Mouse (Mus musculus) A20 (cell line): Measurements from ENCODE around the gene Hist2h3c1.
"Not testable (repeated sequence)": the region's sequence is repeated elsewhere in the genome, so short reads cannot be mapped to it uniquely, and the experiment has no call there.

Experiments used
- DNase-seq: peaks from one replicate; pipeline ENCODE4 v3.0.0-alpha.2; 2011; ENCODE audit warnings: low read depth, low spot score

Hist2h3c1 gene

DNA sequence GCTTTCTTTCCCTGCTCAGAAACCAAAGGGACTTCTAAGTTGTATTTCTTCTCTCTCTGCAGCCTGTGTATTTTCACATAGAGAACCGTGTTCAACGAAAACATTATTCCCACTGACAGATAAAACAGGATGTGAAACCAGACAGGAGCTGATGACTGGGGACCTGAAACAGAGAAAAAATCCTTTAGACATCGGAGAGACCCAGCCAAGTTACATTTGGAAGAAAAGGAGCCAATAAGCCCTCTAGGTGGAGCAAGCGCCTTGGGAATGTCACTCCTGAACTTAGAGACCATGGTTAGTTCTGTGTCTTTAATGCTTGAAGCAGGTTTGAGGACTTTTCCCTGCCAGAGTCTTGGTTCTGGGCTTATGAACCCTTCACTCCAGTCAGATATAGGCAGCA, 38.0 kb downstream of the Hist2h3c1 start:
- peak; percentile 44 for DNase-seq

DNA sequence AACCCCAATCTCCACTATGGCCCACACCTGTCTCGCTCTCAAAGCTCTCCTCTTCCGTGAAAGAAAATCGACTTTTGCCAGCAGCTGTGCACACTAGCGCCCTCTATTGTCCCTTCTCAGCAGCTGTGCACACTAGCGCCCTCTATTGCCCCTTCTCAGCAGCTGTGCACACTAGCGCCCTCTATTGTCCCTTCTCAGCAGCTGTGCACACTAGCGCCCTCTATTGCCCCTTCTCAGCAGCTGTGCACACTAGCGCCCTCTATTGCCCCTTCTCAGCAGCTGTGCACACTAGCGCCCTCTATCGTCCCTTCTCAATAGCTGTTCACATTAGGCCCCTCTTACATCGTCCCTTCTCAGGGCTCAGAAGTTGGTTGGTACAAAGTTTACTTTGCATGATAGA, 40.8 kb downstream of the Hist2h3c1 start:
- DNase-seq: not testable (repeated sequence)

DNA sequence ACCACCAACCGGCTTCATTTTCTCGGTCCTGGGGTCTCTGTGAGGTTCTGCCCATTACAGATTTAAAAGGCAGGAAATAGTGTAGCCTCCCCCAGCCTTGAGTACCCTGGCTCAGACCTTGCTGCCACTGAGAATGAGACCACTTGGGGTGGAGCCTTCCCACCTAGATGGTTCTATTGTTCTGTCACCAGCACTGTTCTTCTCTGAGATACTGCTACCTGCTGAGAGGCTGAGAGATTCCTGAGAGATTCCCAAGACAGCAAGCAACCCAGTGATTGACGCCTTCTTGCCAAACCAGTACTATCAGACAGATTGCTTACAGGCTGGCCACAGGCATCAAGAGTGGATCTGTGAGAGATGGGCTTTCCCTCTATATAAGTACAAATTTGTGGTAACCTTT, 42.7 kb downstream of the Hist2h3c1 start:
- no peak for DNase-seq

DNA sequence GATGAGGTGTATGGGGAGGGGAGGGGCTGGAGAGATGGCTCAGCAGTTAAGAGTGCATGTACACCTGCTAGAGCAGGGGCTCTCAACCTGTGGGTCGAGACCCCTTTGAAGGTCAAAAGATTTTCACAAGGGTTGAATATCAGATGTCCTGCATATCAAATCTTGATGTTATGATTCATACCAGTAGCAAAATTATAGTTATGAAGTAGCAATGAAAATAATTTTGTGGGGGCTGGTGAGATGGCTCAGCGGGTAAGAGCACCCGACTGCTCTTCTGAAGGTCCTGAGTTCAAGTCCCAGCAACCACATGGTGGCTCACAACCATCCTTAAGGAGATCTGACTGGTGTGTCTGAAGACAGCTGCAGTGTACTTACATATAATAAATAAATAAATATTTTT, 44.2 kb downstream of the Hist2h3c1 start:
- DNase-seq: not testable (repeated sequence)

DNA sequence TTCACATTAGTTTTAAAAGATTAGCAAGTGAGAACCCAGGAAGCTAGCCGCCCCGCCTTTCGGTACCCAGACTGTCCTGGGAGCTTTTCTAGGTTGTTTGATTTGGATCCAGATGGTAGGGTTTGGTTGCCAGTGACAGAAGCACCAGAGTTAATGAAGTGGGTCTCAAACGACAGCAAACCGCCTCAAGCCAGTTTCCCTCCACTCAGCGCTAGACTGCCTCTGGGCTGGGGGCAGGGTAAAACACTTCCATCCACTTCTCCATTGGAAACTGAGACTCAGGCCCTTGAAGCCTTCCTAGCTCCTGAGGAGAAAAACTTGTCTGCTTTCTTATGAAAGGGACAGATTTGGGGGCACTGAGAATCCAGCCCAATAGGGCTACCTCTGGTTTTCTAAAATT, 46.2 kb downstream of the Hist2h3c1 start:
- DNase-seq: no peak

DNA sequence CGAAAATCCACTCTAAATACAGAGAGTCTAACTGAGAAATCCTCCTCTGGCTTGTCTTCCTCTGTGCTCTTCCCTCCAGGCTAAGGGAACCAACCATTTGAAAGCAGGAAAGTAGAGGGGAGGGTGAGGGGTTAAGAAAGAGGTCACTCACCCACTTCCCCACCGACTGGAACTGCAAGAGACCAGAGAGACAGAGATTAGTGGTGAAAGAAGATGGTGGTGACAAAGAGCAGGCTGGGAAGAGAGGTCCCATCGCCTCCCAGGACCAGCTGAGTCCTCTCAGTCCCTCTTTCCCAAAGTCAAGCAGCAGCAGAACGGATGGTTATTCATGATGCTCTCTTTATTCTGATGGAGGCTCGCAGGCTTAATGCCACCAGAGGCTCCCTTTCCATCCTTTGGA, 46.9 kb downstream of the Hist2h3c1 start:
- no peak for DNase-seq

DNA sequence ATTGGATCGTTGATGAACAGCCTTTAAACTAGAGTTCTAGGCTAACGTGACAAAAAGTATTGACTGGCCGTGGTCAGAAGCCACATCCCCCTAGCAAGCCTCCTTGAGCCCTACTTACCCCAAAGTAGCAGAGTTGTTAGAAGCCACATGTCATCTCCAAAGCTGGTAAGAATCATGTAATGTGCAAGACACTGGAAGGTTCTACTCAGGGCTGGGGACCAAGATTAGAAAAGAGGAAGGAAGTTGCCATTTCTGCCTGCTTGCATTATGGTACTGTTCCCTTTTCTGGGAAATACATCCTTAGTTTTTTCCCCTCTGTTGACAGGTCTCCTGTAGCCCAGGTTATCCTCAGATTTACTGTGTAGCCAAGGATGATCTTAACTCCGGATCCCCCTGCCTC, 47.3 kb downstream of the Hist2h3c1 start, which contains the start of gene Fcgr1:
Gene Fcgr1 (minus strand): TSS at position 183 of the 400 bp plus-strand sequence.
- no peak for DNase-seq
